Mouse (Mus musculus): ENCODE measurements at regions not wholly inside any gene's neighbourhood (a gene's known extent, or its start where the extent isn't known, plus 50 kb on each side); places are given as distances from the start of the nearest gene placed in this dataset.
A peak's percentile ranks its signal among the peaks of the same experiment; 100 is the strongest.

DNA sequence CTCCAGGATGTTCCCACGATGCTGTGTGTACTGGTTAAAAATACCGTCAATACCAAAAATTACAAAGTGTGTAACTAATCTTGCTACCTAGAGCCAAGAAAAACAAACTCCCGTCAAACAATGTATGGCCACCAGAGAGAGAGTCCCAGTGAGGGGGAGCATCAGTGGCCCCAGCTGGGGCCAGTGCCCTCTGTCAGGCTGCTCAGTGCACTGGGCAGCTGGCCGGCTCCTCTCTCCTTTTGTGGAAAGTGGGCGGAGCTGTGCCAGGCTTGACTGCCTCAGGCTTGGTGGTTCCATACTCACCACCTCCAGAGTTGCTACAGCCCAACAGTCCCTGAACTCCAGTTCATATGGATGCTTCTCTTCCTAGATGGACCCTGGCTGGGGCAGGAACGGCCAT lies 53.8 kb upstream of the Sept5 start:
- DNase-seq (ENCODE audit: low read depth, low spot score), result no peak

GRCm38 (mm10) chr16:18686044-18686761 lies 56.4 kb upstream of the Sept5 start:
- no peak for DNase-seq (ENCODE audit: low read depth, low spot score)

DNA sequence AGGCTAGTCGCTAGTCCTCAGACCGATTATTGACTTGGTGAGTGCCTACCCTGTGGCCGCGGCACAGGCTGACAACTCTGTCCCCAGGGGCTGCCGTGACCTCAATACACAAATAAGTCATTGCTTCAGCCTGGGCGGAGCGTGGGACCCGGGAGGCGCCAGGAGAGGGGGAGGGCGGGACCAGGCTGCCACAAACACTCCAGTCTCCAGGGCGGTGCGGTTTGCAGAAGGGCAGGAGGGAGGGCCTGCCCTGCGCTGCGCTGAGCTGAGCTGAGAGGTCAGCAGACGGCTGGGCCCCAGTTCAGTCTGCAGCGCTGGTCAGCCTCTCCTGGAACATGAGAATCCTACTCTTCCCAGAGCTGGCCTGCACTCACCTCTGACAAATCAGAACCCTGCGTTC lies 57.2 kb upstream of the Sept5 start:
- DNase-seq (ENCODE audit: low read depth, low spot score), result peak; percentile 64

DNA sequence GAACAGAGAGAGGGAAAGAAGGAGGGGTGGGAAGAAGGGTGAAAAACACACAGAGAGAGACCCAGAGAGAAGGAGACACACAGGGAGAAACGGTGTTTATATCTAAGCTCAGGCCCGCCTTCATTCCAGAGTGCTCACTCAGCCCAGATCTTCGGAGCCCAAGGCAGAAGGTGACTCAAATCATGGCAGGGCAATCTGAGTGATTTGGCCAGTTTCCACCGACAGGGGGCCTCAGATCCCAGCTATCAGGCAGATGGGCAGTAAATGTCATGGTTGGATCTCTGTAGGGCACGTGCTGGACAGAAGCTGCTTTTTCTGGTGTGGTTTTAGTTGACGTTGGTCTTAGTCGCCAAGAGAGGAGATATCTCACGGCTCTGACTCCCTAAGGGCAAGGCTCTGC lies 57.6 kb upstream of the Sept5 start:
- DNase-seq (ENCODE audit: low read depth, low spot score), result peak; percentile 86

GRCm38 (mm10) chr16:18695596-18695995 lies 65.8 kb upstream of the Sept5 start:
- DNase-seq (ENCODE audit: low read depth, low spot score), result no peak

- DNase-seq (ENCODE audit: low read depth, low spot score), result peak; percentile 92
These were observed 66.5 kb upstream of the Sept5 start for GRCm38 (mm10) chr16:18696074-18696819.

DNA sequence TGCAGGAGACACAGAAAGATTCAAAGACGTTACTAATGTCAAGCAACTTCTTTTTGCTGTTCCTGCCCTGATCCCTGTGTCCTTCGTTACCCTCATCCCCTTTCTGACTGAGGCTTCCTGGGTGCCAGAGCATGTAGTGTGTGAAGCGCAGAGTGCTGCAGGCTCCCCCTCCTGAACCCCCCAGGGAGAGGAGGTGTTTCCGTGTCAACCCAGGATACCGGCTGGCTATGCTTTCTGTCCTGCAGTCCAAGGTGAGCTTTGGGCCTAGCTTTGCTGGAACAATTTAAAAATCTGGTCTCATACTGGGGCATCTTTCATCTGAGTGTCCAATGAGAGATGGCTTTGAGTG lies 67.0 kb upstream of the Sept5 start:
- no peak for DNase-seq (ENCODE audit: low read depth, low spot score)

- no peak for DNase-seq (ENCODE audit: low read depth, low spot score)
These were observed 72.5 kb upstream of the Cldn5 start for GRCm38 (mm10) chr16:18704126-18704525.

DNA sequence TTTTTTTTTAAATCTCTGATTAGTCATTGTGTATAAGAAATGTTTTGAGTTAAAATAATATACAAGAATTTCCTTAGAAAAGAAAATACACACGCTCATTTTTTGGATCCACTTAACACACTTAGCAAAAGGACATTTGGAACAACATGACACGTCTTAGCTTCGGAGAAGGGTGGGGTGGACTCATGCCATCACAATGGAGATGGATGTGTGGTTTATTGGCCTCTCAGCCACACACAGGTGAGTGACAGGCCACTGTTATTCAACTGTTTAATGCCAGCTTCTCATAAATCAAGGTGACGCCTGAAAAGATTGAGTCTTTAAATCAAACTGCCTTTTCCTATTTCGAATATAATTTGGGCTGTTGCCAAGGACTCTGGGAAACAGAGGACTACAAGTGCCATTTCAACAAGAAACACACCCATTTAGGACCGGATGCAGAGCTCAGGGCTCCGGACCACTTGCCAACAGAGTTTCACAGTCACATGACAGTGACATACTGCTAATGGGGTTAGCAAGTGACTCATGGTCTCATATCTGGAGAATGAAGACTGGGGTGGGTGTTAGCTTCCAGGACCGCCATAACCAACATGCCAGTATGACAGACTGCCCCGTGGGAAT lies 71.5 kb upstream of the Cldn5 start:
- no peak for DNase-seq (ENCODE audit: low read depth, low spot score)

- no peak for DNase-seq (ENCODE audit: low read depth, low spot score)
These were observed 65.0 kb upstream of the Cldn5 start for GRCm38 (mm10) chr16:18711637-18712125.

DNA sequence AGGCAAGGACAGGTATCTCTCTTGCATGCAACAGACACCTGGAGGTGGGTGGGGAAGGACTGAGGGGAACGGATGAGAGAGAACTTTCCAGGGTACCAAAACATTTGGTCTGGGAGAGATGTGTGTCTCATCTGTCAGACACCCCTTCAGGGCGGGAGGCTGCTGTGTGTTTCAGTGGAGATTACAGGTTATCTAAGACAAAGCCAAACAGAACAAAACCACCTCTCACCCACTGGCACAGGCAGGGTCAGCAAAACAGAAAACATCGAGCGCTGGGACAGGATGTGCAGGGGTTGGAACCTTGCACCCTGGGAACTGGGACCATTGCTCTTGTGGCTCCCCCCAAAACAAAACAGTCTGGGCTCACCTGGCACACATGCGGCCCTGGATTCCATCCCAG lies 63.6 kb upstream of the Cldn5 start:
- DNase-seq (ENCODE audit: low read depth, low spot score), result no peak

GRCm38 (mm10) chr16:18715381-18715780 lies 61.3 kb upstream of the Cldn5 start:
- DNase-seq (ENCODE audit: low read depth, low spot score), result no peak

GRCm38 (mm10) chr16:18718040-18718439 lies 58.6 kb upstream of the Cldn5 start:
- DNase-seq (ENCODE audit: low read depth, low spot score), result no peak

- no peak for DNase-seq (ENCODE audit: low read depth, low spot score)
These were observed 56.0 kb upstream of the Cldn5 start for GRCm38 (mm10) chr16:18720433-18721233.

DNA sequence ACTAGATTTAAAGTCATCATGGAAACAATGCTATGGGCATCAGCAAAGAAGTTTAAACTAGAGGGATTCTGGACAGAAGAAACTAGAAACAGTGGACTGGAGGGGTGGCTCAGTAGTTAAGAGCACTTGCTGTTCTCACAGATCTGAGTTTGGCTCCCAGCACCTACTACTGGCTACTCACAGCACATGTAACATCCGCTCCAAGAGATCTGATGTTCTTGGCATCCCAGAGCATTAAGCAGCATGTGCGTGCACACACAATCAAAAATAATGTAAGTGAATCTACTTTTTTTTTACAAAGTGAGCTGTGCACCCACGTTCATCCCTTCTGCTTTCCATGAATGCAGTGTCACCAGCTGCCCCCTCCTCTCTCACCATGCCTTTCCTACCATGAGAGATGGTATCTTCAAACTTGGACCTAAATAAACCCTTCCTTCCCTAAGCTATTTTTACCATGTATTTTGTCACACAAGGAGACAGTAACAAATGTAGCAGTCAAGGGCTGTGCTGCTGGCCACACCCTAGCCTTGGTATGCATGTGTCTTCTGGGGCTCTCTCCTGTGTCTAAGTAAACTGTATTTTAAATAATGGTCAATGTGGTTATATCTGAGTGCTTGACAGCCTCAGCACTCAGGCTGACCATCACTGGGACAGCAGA lies 53.3 kb upstream of the Cldn5 start:
- no peak for DNase-seq (ENCODE audit: low read depth, low spot score)

DNA sequence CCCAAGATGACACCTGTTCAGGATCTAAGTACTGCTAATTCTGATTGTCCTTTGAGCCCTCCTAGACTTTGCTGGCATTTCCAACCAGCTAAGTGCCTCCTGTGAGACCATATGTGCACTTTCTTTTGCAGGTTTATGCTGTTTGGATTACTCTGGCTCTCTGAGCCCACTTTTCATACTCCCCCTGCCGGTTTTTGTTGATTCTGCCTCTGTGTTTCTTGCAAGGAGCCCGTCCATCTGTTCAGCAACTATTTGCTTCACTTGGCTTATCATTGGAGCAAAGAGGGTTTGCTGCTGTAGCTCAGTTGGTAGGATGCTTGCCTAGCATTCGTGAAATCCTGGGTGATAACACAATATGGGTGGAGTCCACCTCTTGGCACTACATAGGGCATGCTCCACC lies 52.8 kb upstream of the Cldn5 start:
- DNase-seq (ENCODE audit: low read depth, low spot score), result no peak

DNA sequence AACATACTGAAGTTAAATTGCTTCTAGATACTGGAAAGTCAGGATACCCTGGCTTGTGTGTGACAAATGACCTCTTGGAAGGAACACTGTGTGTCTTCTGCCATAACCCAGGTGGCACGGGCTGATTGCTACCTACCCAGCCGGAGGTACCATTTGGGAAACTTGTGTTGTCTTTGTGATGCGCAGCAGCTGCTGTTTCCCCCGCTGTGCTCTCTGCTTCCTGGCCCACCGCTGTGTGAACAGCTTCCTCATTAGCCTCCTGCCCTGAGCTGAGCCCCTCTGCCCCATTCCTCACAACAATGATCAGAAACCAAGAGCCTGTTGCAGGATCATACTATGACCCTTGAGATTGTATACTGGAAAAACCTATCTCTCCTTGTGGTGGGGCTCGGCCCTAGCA lies 51.9 kb upstream of the Cldn5 start:
- peak; percentile 72 for DNase-seq (ENCODE audit: low read depth, low spot score)

All from ES-CJ7 (cell line).